Mouse (Mus musculus) cortical plate, adult 2 months (tissue): ENCODE results near the gene Ppp1r35.

ENCODE experiments used
- CTCF ChIP-seq: fragments of 200-500 bp; IDR thresholded peaks from 2 replicates; pipeline ENCODE4 v1.5.1; 2011; ENCODE audit warnings: mild to moderate bottlenecking, control low read depth, low read length; ENCODE audit not compliant: insufficient read depth; ENCODE audit errors: extremely low read depth
- POLR2A ChIP-seq: fragments of 200-500 bp; IDR thresholded peaks from 2 replicates; pipeline ENCODE4 v1.6.1; 2011; ENCODE audit warnings: mild to moderate bottlenecking, low read length, control low read depth; ENCODE audit not compliant: insufficient read depth; ENCODE audit errors: extremely low read depth

GRCm38 (mm10) chr5:137758921-137759534 is 19.6 kb upstream of the Ppp1r35 start:
- TF ChIP-seq POLR2A (no peak), CTCF (no peak)
